Mouse (Mus musculus) retina, embryonic 14.5 days (tissue): ENCODE measurements at regions not wholly inside any gene's neighbourhood (a gene's known extent, or its start where the extent isn't known, plus 50 kb on each side); places are given as distances from the start of the nearest gene placed in this dataset.

Experiments used
- DNase-seq: peaks from one replicate; pipeline ENCODE4 v3.0.0-alpha.2; 2015; ENCODE audit warnings: low spot score

GRCm38 (mm10) chr17:51683318-51683717, 149.8 kb downstream of the Satb1 start:
- DNase-seq, result no peak

GRCm38 (mm10) chr17:51682368-51682767, 150.7 kb downstream of the Satb1 start:
- no peak for DNase-seq

- no peak for DNase-seq
Observed at GRCm38 (mm10) chr17:51677451-51677850, 155.6 kb downstream of the Satb1 start.

- DNase-seq, result no peak
Observed at GRCm38 (mm10) chr17:51658408-51658807, 174.7 kb downstream of the Satb1 start.

- no peak for DNase-seq
Observed at GRCm38 (mm10) chr17:51653881-51654280, 179.2 kb downstream of the Satb1 start.

- DNase-seq, result no peak
Observed at GRCm38 (mm10) chr17:51651880-51652279, 181.2 kb downstream of the Satb1 start.

GRCm38 (mm10) chr17:51649213-51649815, 183.8 kb downstream of the Satb1 start:
- DNase-seq, result no peak

GRCm38 (mm10) chr17:51646416-51646815, 186.7 kb downstream of the Satb1 start:
- no peak for DNase-seq

- DNase-seq, result no peak
Observed at GRCm38 (mm10) chr17:51645866-51646265, 187.2 kb downstream of the Satb1 start.

- DNase-seq, result no peak
Observed at GRCm38 (mm10) chr17:51642682-51643081, 190.4 kb downstream of the Satb1 start.

GRCm38 (mm10) chr17:51635913-51636312, 197.2 kb downstream of the Satb1 start:
- DNase-seq, result no peak

- DNase-seq, result no peak
Observed at GRCm38 (mm10) chr17:51631574-51631973, 201.5 kb downstream of the Satb1 start.

- no peak for DNase-seq
Observed at GRCm38 (mm10) chr17:51620528-51620927, 212.6 kb downstream of the Satb1 start.

GRCm38 (mm10) chr17:51585263-51585662, 247.8 kb downstream of the Satb1 start:
- DNase-seq, result peak; percentile 6

- peak; percentile 15 for DNase-seq
Observed at GRCm38 (mm10) chr17:51583984-51584880, 248.9 kb downstream of the Satb1 start.

GRCm38 (mm10) chr17:51583277-51583676, 249.8 kb downstream of the Satb1 start:
- peak; percentile 5 for DNase-seq

- no peak for DNase-seq
Observed at GRCm38 (mm10) chr17:51555854-51556253, 277.2 kb downstream of the Satb1 start.

- no peak for DNase-seq
Observed at GRCm38 (mm10) chr17:51554446-51554845, 278.6 kb downstream of the Satb1 start.

- no peak for DNase-seq
Observed at GRCm38 (mm10) chr17:51552277-51553015, 280.6 kb downstream of the Satb1 start.

- DNase-seq, result no peak
Observed at GRCm38 (mm10) chr17:51546999-51547398, 286.1 kb downstream of the Satb1 start.

- DNase-seq, result no peak
Observed at GRCm38 (mm10) chr17:51542544-51542943, 290.5 kb downstream of the Satb1 start.

GRCm38 (mm10) chr17:51534678-51535077, 298.4 kb downstream of the Satb1 start:
- DNase-seq, result no peak

GRCm38 (mm10) chr17:51534270-51534669, 298.8 kb downstream of the Satb1 start:
- no peak for DNase-seq
